Mouse (Mus musculus) spleen, adult 2 months (tissue): ENCODE results near the gene Cabcoco1.

ENCODE experiments used
- CTCF ChIP-seq: fragments of 200-500 bp; IDR thresholded peaks from 2 replicates; pipeline ENCODE4 v1.5.1; 2011; ENCODE audit warnings: mild to moderate bottlenecking, inconsistent platforms; ENCODE audit not compliant: insufficient read depth, insufficient read length, insufficient replicate concordance; ENCODE audit errors: extremely low read depth
- POLR2A ChIP-seq: fragments of 200-500 bp; IDR thresholded peaks from 2 replicates; pipeline ENCODE4 v1.6.1; 2011; ENCODE audit warnings: low read depth, low read length, inconsistent platforms

GRCm38 (mm10) chr10:68459784-68460183 is 81.9 kb downstream of the Cabcoco1 start:
- TF ChIP-seq CTCF, result no peak
- no peak for TF ChIP-seq POLR2A
